Mouse (Mus musculus): ENCODE results near the gene Arhgef40.

- TF ChIP-seq POLR2A (IDR thresholded peaks at IDR 0.05; ENCODE audit: extremely low read depth, insufficient read depth, low read length) (no peak), CTCF (IDR thresholded peaks at IDR 0.05; ENCODE audit: extremely low read depth, insufficient read depth, low read length) (peak; percentile 97)
These were observed 24.0 kb downstream of the Arhgef40 start for GRCm38 (mm10) chr14:52008321-52009203.
